Mouse (Mus musculus): ENCODE measurements around the gene Foxj3. TPM values are rescaled to one million over a fixed set of nuclear protein-coding genes. Genes with fewer than 3 reads are reported as not detected.

Foxj3 gene
- polyA plus RNA-seq, 1 experiment from 2014 or later = 7.4 TPM

GRCm38 (mm10) chr4:119668596-119668995, 131.8 kb downstream of the Foxj3 start:
- DNase-seq (ENCODE audit: low spot score) (no peak), ATAC-seq (ENCODE audit: low FRiP score, low TSS enrichment) (no peak)
- Histone ChIP-seq H3K36me3 (ENCODE audit: control insufficient read depth, insufficient read depth, low read length) (no peaks in the 10 kb centered on the region), H3K4me2 (replicated peaks; ENCODE audit: low read depth) (no peak overlapping the region), H3K4me3 (ENCODE audit: low read depth, low read length) (no peak overlapping the region), H3K9ac (ENCODE audit: low read length) (no peak overlapping the region), H3K9me3 (ENCODE audit: control insufficient read depth, low read length) (no peaks in the 10 kb centered on the region), H3K27ac (replicated peaks) (no peak overlapping the region), H3K4me1 (replicated peaks; ENCODE audit: control insufficient read depth, insufficient read depth) (no peaks in the 10 kb centered on the region), H3K27me3 (ENCODE audit: control insufficient read depth, insufficient read depth, low read length) (no peaks in the 10 kb centered on the region)
- 81% methylated on average over 4 of the region's 4 CpGs for WGBS
- TF ChIP-seq CTCF (IDR thresholded peaks at IDR 0.05; ENCODE audit: low read depth) (no peak), EP300 (optimal IDR thresholded peaks at IDR 0.05) (no peak)

GRCm38 (mm10) chr4:119669356-119670209, 132.8 kb downstream of the Foxj3 start:
- H3K36me3 ChIP-seq (ENCODE audit: control insufficient read depth, insufficient read depth, low read length) = no peaks in the 10 kb centered on the region
- H3K4me2 ChIP-seq (replicated peaks; ENCODE audit: low read depth) = no peak overlapping the region
- ATAC-seq (ENCODE audit: low FRiP score, low TSS enrichment) = no peak
- H3K9ac ChIP-seq (ENCODE audit: low read length) = no peak overlapping the region
- no peak for DNase-seq (ENCODE audit: low spot score)
- TF ChIP-seq CTCF (IDR thresholded peaks at IDR 0.05; ENCODE audit: low read depth) = no peak
- no peak for TF ChIP-seq EP300 (optimal IDR thresholded peaks at IDR 0.05)
- no peak overlapping the region for H3K27ac ChIP-seq (replicated peaks)
- WGBS = 77% methylated on average over 10 of the region's 10 CpGs
- H3K9me3 ChIP-seq (ENCODE audit: control insufficient read depth, low read length) = no peaks in the 10 kb centered on the region
- no peaks in the 10 kb centered on the region for H3K4me1 ChIP-seq (replicated peaks; ENCODE audit: control insufficient read depth, insufficient read depth)
- no peaks in the 10 kb centered on the region for H3K27me3 ChIP-seq (ENCODE audit: control insufficient read depth, insufficient read depth, low read length)
- no peak overlapping the region for H3K4me3 ChIP-seq (ENCODE audit: low read depth, low read length)

GRCm38 (mm10) chr4:119670210-119670555, 133.4 kb downstream of the Foxj3 start:
- no peak overlapping the region for H3K27ac ChIP-seq (replicated peaks)
- H3K9ac ChIP-seq (ENCODE audit: low read length) = no peak overlapping the region
- no peaks in the 10 kb centered on the region for H3K4me1 ChIP-seq (replicated peaks; ENCODE audit: control insufficient read depth, insufficient read depth)
- 47% methylated on average over 7 of the region's 7 CpGs for WGBS
- no peaks in the 10 kb centered on the region for H3K9me3 ChIP-seq (ENCODE audit: control insufficient read depth, low read length)
- H3K4me3 ChIP-seq (ENCODE audit: low read depth, low read length) = no peak overlapping the region
- ATAC-seq (ENCODE audit: low FRiP score, low TSS enrichment) (no peak), DNase-seq (ENCODE audit: low spot score) (no peak)
- H3K36me3 ChIP-seq (ENCODE audit: control insufficient read depth, insufficient read depth, low read length) = no peaks in the 10 kb centered on the region
- TF ChIP-seq CTCF (IDR thresholded peaks at IDR 0.05; ENCODE audit: low read depth) = no peak
- no peak for TF ChIP-seq EP300 (optimal IDR thresholded peaks at IDR 0.05)
- no peaks in the 10 kb centered on the region for H3K27me3 ChIP-seq (ENCODE audit: control insufficient read depth, insufficient read depth, low read length)
- H3K4me2 ChIP-seq (replicated peaks; ENCODE audit: low read depth) = no peak overlapping the region

- H3K4me2 ChIP-seq (replicated peaks; ENCODE audit: low read depth) = no peak overlapping the region
- H3K4me1 ChIP-seq (replicated peaks; ENCODE audit: control insufficient read depth, insufficient read depth) = no peaks in the 10 kb centered on the region
- 86% methylated on average over 6 of the region's 6 CpGs for WGBS
- ATAC-seq (ENCODE audit: low FRiP score, low TSS enrichment) (no peak), DNase-seq (ENCODE audit: low spot score) (no peak)
- H3K4me3 ChIP-seq (ENCODE audit: low read depth, low read length) = no peak overlapping the region
- TF ChIP-seq EP300 (optimal IDR thresholded peaks at IDR 0.05) (no peak), CTCF (IDR thresholded peaks at IDR 0.05; ENCODE audit: low read depth) (no peak)
- H3K9me3 ChIP-seq (ENCODE audit: control insufficient read depth, low read length) = no peaks in the 10 kb centered on the region
- no peaks in the 10 kb centered on the region for H3K36me3 ChIP-seq (ENCODE audit: control insufficient read depth, insufficient read depth, low read length)
- no peaks in the 10 kb centered on the region for H3K27me3 ChIP-seq (ENCODE audit: control insufficient read depth, insufficient read depth, low read length)
- H3K27ac ChIP-seq (replicated peaks) = no peak overlapping the region
- no peak overlapping the region for H3K9ac ChIP-seq (ENCODE audit: low read length)
Measured at GRCm38 (mm10) chr4:119670736-119671135, 133.9 kb downstream of the Foxj3 start.

GRCm38 (mm10) chr4:119671164-119671563, 134.4 kb downstream of the Foxj3 start:
- WGBS = 89% methylated on average over 9 of the region's 9 CpGs
- TF ChIP-seq EP300 (optimal IDR thresholded peaks at IDR 0.05) (no peak), CTCF (IDR thresholded peaks at IDR 0.05; ENCODE audit: low read depth) (no peak)
- Histone ChIP-seq H3K9ac (ENCODE audit: low read length) (no peak overlapping the region), H3K36me3 (ENCODE audit: control insufficient read depth, insufficient read depth, low read length) (no peaks in the 10 kb centered on the region), H3K9me3 (ENCODE audit: control insufficient read depth, low read length) (no peaks in the 10 kb centered on the region), H3K4me1 (replicated peaks; ENCODE audit: control insufficient read depth, insufficient read depth) (no peaks in the 10 kb centered on the region), H3K4me2 (replicated peaks; ENCODE audit: low read depth) (no peak overlapping the region), H3K4me3 (ENCODE audit: low read depth, low read length) (no peak overlapping the region), H3K27ac (replicated peaks) (no peak overlapping the region), H3K27me3 (ENCODE audit: control insufficient read depth, insufficient read depth, low read length) (no peaks in the 10 kb centered on the region)
- no peak for DNase-seq (ENCODE audit: low spot score)
- ATAC-seq (ENCODE audit: low FRiP score, low TSS enrichment) = no peak

- DNase-seq (ENCODE audit: low spot score) (peak; percentile 31), ATAC-seq (ENCODE audit: low FRiP score, low TSS enrichment) (no peak)
- H3K36me3 ChIP-seq (ENCODE audit: control insufficient read depth, insufficient read depth, low read length) = no peaks in the 10 kb centered on the region
Measured at GRCm38 (mm10) chr4:119672685-119673084, 135.9 kb downstream of the Foxj3 start.

More at GRCm38 (mm10) chr4:119672685-119673084, 135.9 kb downstream of the Foxj3 start:
- Histone ChIP-seq H3K4me2 (replicated peaks; ENCODE audit: low read depth) (no peak overlapping the region), H3K27ac (replicated peaks) (no peak overlapping the region), H3K27me3 (ENCODE audit: control insufficient read depth, insufficient read depth, low read length) (no peaks in the 10 kb centered on the region), H3K4me3 (ENCODE audit: low read depth, low read length) (no peak overlapping the region), H3K9ac (ENCODE audit: low read length) (no peak overlapping the region), H3K4me1 (replicated peaks; ENCODE audit: control insufficient read depth, insufficient read depth) (no peaks in the 10 kb centered on the region), H3K9me3 (ENCODE audit: control insufficient read depth, low read length) (no peaks in the 10 kb centered on the region)
- 22% methylated on average over 5 of the region's 5 CpGs for WGBS
- TF ChIP-seq EP300 (optimal IDR thresholded peaks at IDR 0.05) = no peak
- peak; percentile 58 for TF ChIP-seq CTCF (IDR thresholded peaks at IDR 0.05; ENCODE audit: low read depth)

Other genes starting within 250 kb of the Foxj3 start
- gene Ybx1, start 242.4 kb upstream of the Foxj3 start, polyA plus RNA-seq (2015; fragmentation: Nextera tagmentation; extraction: Ambion mirVana) = 330 and 339 TPM in 2 replicates
- gene Ppih, start 216.5 kb upstream of the Foxj3 start, polyA plus RNA-seq (2015; fragmentation: Nextera tagmentation; extraction: Ambion mirVana) = 42.0 and 44.7 TPM in 2 replicates
- 1.4 and 2.2 TPM in 2 replicates for gene Ccdc30, start 121.5 kb upstream of the Foxj3 start, polyA plus RNA-seq (2015; fragmentation: Nextera tagmentation; extraction: Ambion mirVana)
- gene Ppcs, start 114.6 kb upstream of the Foxj3 start, polyA plus RNA-seq (2015; fragmentation: Nextera tagmentation; extraction: Ambion mirVana) = 30.7 and 31.6 TPM in 2 replicates
- gene Zmynd12, start 114.2 kb upstream of the Foxj3 start, polyA plus RNA-seq (2015; fragmentation: Nextera tagmentation; extraction: Ambion mirVana) = 0.15 and 0.35 TPM in 2 replicates
- gene Rimkla, start 44.4 kb upstream of the Foxj3 start, polyA plus RNA-seq (2015; fragmentation: Nextera tagmentation; extraction: Ambion mirVana) = 0.19 and 0.25 TPM in 2 replicates
- 2.5 and 2.9 TPM in 2 replicates for gene Frg2f1, start 2.5 kb downstream of the Foxj3 start, polyA plus RNA-seq (2015; fragmentation: Nextera tagmentation; extraction: Ambion mirVana)
- gene Guca2a, start 100.7 kb downstream of the Foxj3 start, polyA plus RNA-seq (2015; fragmentation: Nextera tagmentation; extraction: Ambion mirVana) = 0.88 and 1.0 TPM in 2 replicates
- 1.1 and 1.2 TPM in 2 replicates for gene Guca2b, start 122.0 kb downstream of the Foxj3 start, polyA plus RNA-seq (2015; fragmentation: Nextera tagmentation; extraction: Ambion mirVana)
- 6.0 and 7.1 TPM in 2 replicates for gene Hivep3, start 196.8 kb downstream of the Foxj3 start, polyA plus RNA-seq (2015; fragmentation: Nextera tagmentation; extraction: Ambion mirVana)

Data from stomach, postnatal 0 days (tissue).